Mouse (Mus musculus): Measurements from ENCODE around the gene Cntnap2.

The Cntnap2 gene

GRCm38 (mm10) chr6:46696187-46696586, 1637.0 kb downstream of the Cntnap2 start:
- DNase-seq (ENCODE audit: low read depth, low spot score): no peak

GRCm38 (mm10) chr6:46699343-46699742, 1640.2 kb downstream of the Cntnap2 start:
- DNase-seq (ENCODE audit: low read depth, low spot score): peak; percentile 25

- no peak for DNase-seq (ENCODE audit: low read depth, low spot score)
Measured at GRCm38 (mm10) chr6:46704293-46705170, 1645.4 kb downstream of the Cntnap2 start.

- DNase-seq (ENCODE audit: low read depth, low spot score): no peak
Measured at GRCm38 (mm10) chr6:46705926-46706325, 1646.8 kb downstream of the Cntnap2 start.

GRCm38 (mm10) chr6:46716576-46716975, 1657.4 kb downstream of the Cntnap2 start:
- no peak for DNase-seq (ENCODE audit: low read depth, low spot score)

- DNase-seq (ENCODE audit: low read depth, low spot score): no peak
Measured at GRCm38 (mm10) chr6:46733794-46734193, 1674.6 kb downstream of the Cntnap2 start.

- DNase-seq (ENCODE audit: low read depth, low spot score): no peak
Measured at GRCm38 (mm10) chr6:46748448-46748847, 1689.3 kb downstream of the Cntnap2 start.

GRCm38 (mm10) chr6:46763481-46763880, 1704.3 kb downstream of the Cntnap2 start:
- DNase-seq (ENCODE audit: low read depth, low spot score): no peak

GRCm38 (mm10) chr6:46774529-46774928, 1715.4 kb downstream of the Cntnap2 start:
- DNase-seq (ENCODE audit: low read depth, low spot score): no peak

- no peak for DNase-seq (ENCODE audit: low read depth, low spot score)
Measured at GRCm38 (mm10) chr6:46802264-46803110, 1743.3 kb downstream of the Cntnap2 start.

- peak; percentile 2 for DNase-seq (ENCODE audit: low read depth, low spot score)
Measured at GRCm38 (mm10) chr6:46856635-46857034, 1797.5 kb downstream of the Cntnap2 start.

- no peak for DNase-seq (ENCODE audit: low read depth, low spot score)
Measured at GRCm38 (mm10) chr6:46861076-46861475, 1801.9 kb downstream of the Cntnap2 start.

- no peak for DNase-seq (ENCODE audit: low read depth, low spot score)
Measured at GRCm38 (mm10) chr6:46866317-46866716, 1807.2 kb downstream of the Cntnap2 start.

- DNase-seq (ENCODE audit: low read depth, low spot score): no peak
Measured at GRCm38 (mm10) chr6:46886230-46886629, 1827.1 kb downstream of the Cntnap2 start.

GRCm38 (mm10) chr6:46909167-46909566, 1850.0 kb downstream of the Cntnap2 start:
- no peak for DNase-seq (ENCODE audit: low read depth, low spot score)

- DNase-seq (ENCODE audit: low read depth, low spot score): no peak
Measured at GRCm38 (mm10) chr6:46918701-46919274, 1859.6 kb downstream of the Cntnap2 start.

GRCm38 (mm10) chr6:46919973-46920372, 1860.8 kb downstream of the Cntnap2 start:
- no peak for DNase-seq (ENCODE audit: low read depth, low spot score)

- DNase-seq (ENCODE audit: low read depth, low spot score): no peak
Measured at GRCm38 (mm10) chr6:46924709-46925108, 1865.6 kb downstream of the Cntnap2 start.

GRCm38 (mm10) chr6:46945703-46946102, 1886.5 kb downstream of the Cntnap2 start:
- peak; percentile 13 for DNase-seq (ENCODE audit: low read depth, low spot score)

GRCm38 (mm10) chr6:46961022-46961686, 1902.0 kb downstream of the Cntnap2 start:
- peak; percentile 88 for DNase-seq (ENCODE audit: low read depth, low spot score)

GRCm38 (mm10) chr6:46963261-46963660, 1904.1 kb downstream of the Cntnap2 start:
- DNase-seq (ENCODE audit: low read depth, low spot score): no peak

Data from forelimb bud, embryonic 11.5 days (tissue).